Mouse (Mus musculus) urinary bladder, postnatal 25 days (tissue): ENCODE data around the gene Olfr1441.

Experiments used
- DNase-seq: peaks from one replicate; pipeline ENCODE4 v3.0.0; 2022; ENCODE audit warnings: low spot score

Olfr1441 gene

DNA sequence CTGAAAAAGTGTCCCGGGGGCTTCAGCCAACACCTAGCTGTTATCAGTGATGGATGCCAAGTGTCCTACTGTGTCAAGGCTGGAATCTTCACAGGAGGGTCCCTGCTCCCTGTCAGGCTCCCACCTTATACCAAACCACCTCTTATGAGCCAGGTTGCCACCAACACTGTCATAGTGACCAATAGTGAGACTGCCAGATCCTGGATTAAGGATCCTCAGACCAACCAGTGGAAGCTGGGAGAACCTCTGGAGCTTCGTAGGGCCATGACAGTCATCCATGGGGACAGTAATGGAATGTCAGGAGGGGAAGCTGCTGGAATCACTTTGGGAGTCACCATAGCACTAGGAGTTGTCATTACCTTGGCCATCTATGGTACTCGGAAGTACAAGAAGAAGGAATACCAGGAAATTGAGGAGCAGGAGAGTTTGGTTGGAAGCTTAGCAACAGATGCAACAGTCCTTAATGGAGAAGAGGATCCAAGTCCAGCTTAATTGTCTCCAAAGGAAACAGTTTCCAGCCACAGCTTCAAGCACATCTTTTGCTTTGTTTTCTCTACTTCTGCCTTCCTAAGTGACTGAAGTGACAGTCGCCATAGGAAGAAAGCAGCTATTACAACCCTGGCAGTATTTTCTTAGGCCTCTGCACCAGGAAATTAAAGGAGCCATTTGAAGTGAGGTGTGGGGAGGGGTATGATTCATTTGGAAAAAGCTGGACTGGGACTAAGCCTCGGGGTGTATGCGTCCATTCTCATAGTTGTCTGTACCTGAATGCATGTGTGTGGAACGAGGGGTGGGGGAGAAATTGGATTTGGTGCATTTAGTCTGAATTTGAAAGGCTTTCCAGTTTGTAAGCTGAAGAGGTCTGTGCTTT, 45.9 kb downstream of the Olfr1441 start:
- no peak for DNase-seq

DNA sequence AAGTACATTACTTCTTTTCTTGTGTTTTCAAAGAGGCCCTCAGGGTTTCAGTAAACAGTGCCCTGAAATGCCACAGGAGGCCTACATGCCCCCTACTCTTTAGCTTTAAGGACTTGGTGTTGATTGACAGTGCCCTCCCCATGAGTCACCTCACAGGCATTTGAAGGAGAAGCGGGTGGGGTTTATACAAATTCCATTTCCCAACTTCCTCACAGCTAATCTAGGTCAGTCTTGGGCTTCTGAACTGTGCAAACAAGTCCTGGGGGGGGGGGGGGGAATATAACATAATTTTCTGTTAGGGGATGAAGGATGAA, 46.4 kb downstream of the Olfr1441 start:
- no peak for DNase-seq

DNA sequence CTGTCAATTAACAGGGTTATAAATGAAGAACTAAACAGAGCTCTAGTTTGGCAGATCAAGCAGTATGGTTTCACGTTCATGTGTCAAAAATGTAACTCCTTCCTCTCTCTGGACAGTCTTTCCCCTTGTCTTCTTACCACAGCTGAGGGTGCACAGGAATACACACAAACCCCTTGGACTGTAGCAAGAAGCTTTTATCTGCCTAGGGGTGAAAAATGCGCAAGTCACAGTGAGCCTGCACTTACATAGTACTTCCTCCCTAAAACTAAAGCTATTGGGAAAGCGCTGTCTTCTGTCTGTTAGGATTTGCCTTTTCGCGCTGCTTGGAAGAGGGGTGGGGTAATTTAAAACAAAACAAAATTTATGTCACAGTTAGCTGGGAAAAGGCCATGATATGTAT, 46.9 kb downstream of the Olfr1441 start:
- no peak for DNase-seq

DNA sequence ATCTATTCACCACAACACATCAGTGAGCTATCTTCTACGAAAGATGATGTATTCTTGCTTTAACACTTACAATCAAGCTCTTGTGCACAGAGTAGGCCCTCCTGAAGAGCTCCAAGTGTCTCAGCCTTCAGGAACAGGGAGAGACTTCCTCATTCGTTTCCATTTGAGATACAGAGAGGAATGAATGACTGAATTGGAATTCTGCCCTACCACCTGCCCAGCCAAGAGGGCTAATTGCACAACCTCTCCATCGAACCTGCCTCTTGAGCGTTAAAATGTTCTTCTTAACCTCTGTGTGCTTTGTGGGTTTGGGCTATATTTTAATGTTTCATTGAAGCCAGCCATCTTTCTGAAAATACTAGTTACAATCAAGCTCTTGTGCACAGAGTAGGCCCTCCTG, 47.4 kb downstream of the Olfr1441 start:
- no peak for DNase-seq

DNA sequence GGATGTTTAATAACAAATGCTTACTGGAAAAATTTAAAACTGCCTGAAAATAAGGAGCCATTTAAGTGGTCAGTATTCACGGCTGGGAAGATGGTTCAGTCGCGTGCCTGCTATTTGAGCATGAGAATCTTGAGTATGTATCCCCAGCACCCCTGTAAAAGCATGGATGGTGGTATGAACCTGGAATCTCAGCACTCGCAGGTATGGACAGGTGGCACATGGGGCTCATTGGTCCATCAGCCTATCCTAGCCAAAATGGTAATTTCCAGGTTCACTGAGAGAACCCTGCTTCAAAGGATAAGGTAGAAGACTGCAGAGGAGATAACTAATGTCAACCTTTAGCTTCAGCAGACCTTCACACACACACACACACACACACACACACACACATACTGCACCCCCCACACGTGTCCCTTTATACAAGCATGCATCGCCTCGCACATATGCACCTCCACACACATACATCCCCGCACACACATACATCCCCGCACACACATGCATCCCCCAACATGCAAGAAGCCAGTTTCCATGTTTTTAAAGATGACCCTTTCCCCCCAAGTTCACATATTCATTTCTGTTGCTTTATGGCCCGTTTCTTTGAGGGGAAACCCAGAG, 48.4 kb downstream of the Olfr1441 start:
- no peak for DNase-seq

DNA sequence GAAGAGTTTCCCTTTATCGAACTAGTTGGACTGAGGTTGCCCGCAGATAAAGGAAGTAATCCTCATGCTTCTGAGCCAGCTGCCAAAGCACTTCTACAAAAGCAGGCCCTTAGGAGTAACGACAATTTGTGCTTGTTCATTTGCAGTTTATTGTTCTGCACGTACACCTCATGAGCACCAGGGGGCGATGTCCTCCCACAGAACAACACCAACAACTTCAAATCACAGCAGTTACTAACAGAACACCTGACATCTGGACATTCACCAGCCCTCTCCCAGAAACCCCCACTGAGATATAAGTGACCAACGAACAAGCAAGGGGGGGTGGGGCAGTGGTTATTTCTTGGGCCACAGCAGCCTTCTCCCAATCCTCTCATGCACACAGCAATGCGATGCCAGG, 49.0 kb downstream of the Olfr1441 start:
- no peak for DNase-seq

DNA sequence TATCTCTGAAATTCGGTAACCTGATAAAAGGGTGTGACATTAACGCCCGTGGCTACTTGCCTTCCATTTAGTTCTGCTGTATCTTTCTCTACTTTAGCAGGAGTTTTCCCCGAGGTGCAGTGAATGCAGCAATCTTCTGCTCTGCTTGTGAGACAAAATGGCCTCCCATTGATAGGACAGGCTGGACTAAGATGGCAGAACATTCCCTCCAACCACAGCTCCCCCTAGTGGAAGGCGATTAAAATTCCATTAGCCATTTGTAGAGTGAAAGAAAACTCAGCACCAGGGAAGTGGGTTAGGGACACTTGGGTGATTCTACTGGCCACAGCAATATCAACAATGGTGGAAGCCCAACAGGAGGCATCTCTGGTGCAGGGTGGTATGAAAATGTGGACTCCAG, 50.2 kb downstream of the Olfr1441 start:
- DNase-seq, result no peak

DNA sequence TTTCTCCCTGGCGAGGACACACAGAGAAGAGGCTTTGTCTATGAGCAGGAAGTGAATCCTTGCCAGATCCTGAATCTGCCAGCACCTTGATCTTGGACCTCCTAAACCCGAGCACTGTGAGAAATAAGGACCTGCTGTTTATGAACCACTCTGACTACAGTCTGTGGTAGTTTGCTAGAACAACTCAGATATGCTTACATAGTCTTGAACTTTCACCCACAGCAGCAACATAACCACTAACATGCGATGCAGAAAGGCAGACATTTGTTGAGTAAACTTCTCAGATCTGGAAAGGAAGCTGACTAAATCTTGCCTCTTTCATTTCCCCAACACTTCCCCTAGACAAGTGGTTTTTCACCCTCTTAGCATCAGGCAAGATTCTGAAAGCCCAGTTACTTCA, 54.6 kb downstream of the Olfr1441 start:
- DNase-seq, result no peak

DNA sequence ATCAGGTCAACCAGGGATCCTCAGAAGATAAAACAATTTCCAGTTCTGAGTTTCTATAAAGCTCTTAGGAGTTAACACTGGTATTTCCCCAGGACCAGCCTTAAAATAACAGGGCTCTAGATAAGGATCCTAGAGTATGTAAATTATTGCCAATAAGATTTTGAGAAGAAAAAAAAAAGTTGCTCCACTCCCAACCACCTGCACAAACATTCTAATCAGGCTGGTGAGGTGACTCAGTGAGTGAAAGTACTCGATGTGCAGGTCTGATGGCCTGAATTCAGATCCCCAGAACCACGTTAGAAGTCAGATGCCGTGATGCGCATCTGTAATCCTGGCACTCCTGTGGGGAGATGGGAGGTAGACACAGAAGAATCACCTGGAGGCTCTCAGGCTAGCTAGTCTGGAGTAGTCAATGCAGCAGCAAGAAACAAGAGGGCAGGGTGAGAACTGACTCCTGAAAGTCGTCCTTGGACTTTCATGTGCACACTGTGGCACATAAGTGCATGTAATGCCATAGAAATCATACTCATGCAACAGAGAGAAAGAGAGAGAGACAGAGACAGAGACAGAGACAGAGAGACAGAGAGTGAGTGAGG, 55.2 kb downstream of the Olfr1441 start:
- no peak for DNase-seq
